Comparison of ENCODE assay signal across 8 mouse cellular contexts in genomic region chr4:129741974-129742231, GRCm38 (mm10). TPM values are rescaled to one million over a fixed set of nuclear protein-coding genes. Genes with fewer than 3 reads are reported as not detected.
DNase-seq lines count a peak whose midpoint lies in the region; ATAC-seq and TF ChIP-seq lines count a peak whose summit lies in the region.

No protein-coding gene starts in this region.

- H3K4me2 ChIP-seq in heart, embryonic 15.5 days, result peak overlapping the region; percentile 64
- H3K4me2 ChIP-seq in hindbrain, embryonic 13.5 days, result peak overlapping the region; percentile 72
- peak overlapping the region; percentile 51 for H3K4me2 ChIP-seq in midbrain, embryonic 11.5 days

- H3K4me3 ChIP-seq in heart, embryonic 15.5 days, result peak overlapping the region; percentile 89
- peak overlapping the region; percentile 87 for H3K4me3 ChIP-seq in bone marrow macrophage, adult 2 months (ENCODE audit: insufficient read depth, low read length)
- peak overlapping the region; percentile 75 for H3K4me3 ChIP-seq in hindbrain, embryonic 13.5 days
- H3K4me3 ChIP-seq in midbrain, embryonic 11.5 days (ENCODE audit: low read depth, low read length), result peak overlapping the region; percentile 100

- no peak for DNase-seq in heart, postnatal 25 days (ENCODE audit: low spot score)
- DNase-seq in midbrain, embryonic 11.5 days (ENCODE audit: low spot score, missing footprints), result no peak
- no peak for DNase-seq in urinary bladder, adult 2 months (ENCODE audit: low spot score)
- no peak for DNase-seq in adrenal gland, adult 8-10 months

- TF ChIP-seq POLR2A in bone marrow macrophage, adult 2 months (IDR thresholded peaks at IDR 0.05; ENCODE audit: borderline replicate concordance, low read depth, low read length), result no peak

- H3K4me1 ChIP-seq in heart, embryonic 15.5 days (replicated peaks), result peaks cover 25% of the 10 kb centered on the region
- peaks cover 29% of the 10 kb centered on the region for H3K4me1 ChIP-seq in bone marrow macrophage, adult 2 months (ENCODE audit: control insufficient read depth, insufficient read depth, low read length)
- H3K4me1 ChIP-seq in hindbrain, embryonic 13.5 days (replicated peaks), result peaks cover 38% of the 10 kb centered on the region
- peaks cover 17% of the 10 kb centered on the region for H3K4me1 ChIP-seq in midbrain, embryonic 11.5 days (ENCODE audit: control insufficient read depth, insufficient read depth, low read length)

- ATAC-seq in heart, embryonic 15.5 days (replicated peaks; ENCODE audit: insufficient number of reproducible peaks, insufficient read depth, low FRiP score, low read depth), result peak; percentile 23
- peak; percentile 61; the same call in 1 of the 2 replicates for ATAC-seq in hindbrain, embryonic 13.5 days (ENCODE audit: low FRiP score)
- ATAC-seq in midbrain, embryonic 11.5 days (ENCODE audit: low FRiP score), result no peak; the same call in none of the 2 replicates
- no peak for ATAC-seq in activated CD4-positive, CD25-positive, alpha-beta regulatory T cell, adult 4 months

- H3K27ac ChIP-seq in heart, embryonic 15.5 days, result peak overlapping the region; percentile 98
- peak overlapping the region; percentile 93 for H3K27ac ChIP-seq in bone marrow macrophage, adult 2 months (ENCODE audit: insufficient read depth, low read depth, low read length)
- H3K27ac ChIP-seq in hindbrain, embryonic 13.5 days, result peak overlapping the region; percentile 100
- peak overlapping the region; percentile 88 for H3K27ac ChIP-seq in midbrain, embryonic 11.5 days (ENCODE audit: low read depth, low read length)

- intact Hi-C loops in heart, postnatal 25 days (cut with DNase I), result loop anchor here (5.0 kb wide), 2 partner anchors 40 to 80 kb away; no protein-coding TSS in a partner anchor

- H3K36me3 ChIP-seq in heart, embryonic 15.5 days, result no peaks in the 10 kb centered on the region
- H3K36me3 ChIP-seq in hindbrain, embryonic 13.5 days, result no peaks in the 10 kb centered on the region
- no peaks in the 10 kb centered on the region for H3K36me3 ChIP-seq in midbrain, embryonic 11.5 days (ENCODE audit: control insufficient read depth, insufficient read depth, low read length)

- no peaks in the 10 kb centered on the region for H3K9me3 ChIP-seq in heart, embryonic 15.5 days (replicated peaks)
- H3K9me3 ChIP-seq in hindbrain, embryonic 13.5 days, result no peaks in the 10 kb centered on the region
- no peaks in the 10 kb centered on the region for H3K9me3 ChIP-seq in midbrain, embryonic 11.5 days (ENCODE audit: control insufficient read depth, low read length)

- TF ChIP-seq CTCF in bone marrow macrophage, adult 2 months (IDR thresholded peaks at IDR 0.05; ENCODE audit: low read depth, low read length), result no peak

- H3K9ac ChIP-seq in heart, embryonic 15.5 days, result peak overlapping the region; percentile 100
- H3K9ac ChIP-seq in hindbrain, embryonic 13.5 days, result peak overlapping the region; percentile 97
- H3K9ac ChIP-seq in midbrain, embryonic 11.5 days (ENCODE audit: low read length), result peak overlapping the region; percentile 99

- WGBS in heart, embryonic 15.5 days, result under 1% methylated on average over 31 of the region's 34 CpGs
- 0% methylated on average over 33 of the region's 34 CpGs for WGBS in hindbrain, embryonic 13.5 days
- 0% methylated on average over 32 of the region's 34 CpGs for whole genome bisulfite sequencing in midbrain, embryonic 11.5 days

- no peaks in the 10 kb centered on the region for H3K27me3 ChIP-seq in heart, embryonic 15.5 days
- H3K27me3 ChIP-seq in hindbrain, embryonic 13.5 days, result no peaks in the 10 kb centered on the region
- H3K27me3 ChIP-seq in midbrain, embryonic 11.5 days (ENCODE audit: control insufficient read depth, insufficient read depth, low read length), result no peaks in the 10 kb centered on the region

RNA-seq across cellular contexts. Expression of gene Khdrbs1, which starts 0.2 kb away (rescaled TPM):
- polyA plus RNA-seq in heart, embryonic 15.5 days (2015; fragmentation: Nextera tagmentation; extraction: Ambion mirVana), result 64.8 and 73.1 TPM in 2 replicates
- total RNA-seq in heart, postnatal 25 days (2021), result 10 to 100 TPM; 38.0 to 46.9 TPM
- polyA plus RNA-seq in bone marrow macrophage, adult 2 months (2012; ENCODE audit: insufficient read depth, insufficient read length, missing spikeins), result 67.0 and 67.1 TPM in 2 replicates
- 157 TPM in 2 replicates for polyA plus RNA-seq in hindbrain, embryonic 13.5 days (2015; fragmentation: Nextera tagmentation; extraction: Ambion mirVana)
- polyA plus RNA-seq in midbrain, embryonic 11.5 days (2014; fragmentation: Nextera tagmentation; extraction: Ambion mirVana), result 189 and 190 TPM in 2 replicates
- polyA plus RNA-seq in urinary bladder, adult 2 months (2012; rRNA removed), result 21.7 and 39.0 TPM in 2 replicates
- total RNA-seq in adrenal gland, adult 8-10 months (2022), result 10 to 100 TPM; 70.1 to 80.2 (median 76.4) TPM
- 10 to 100 TPM; 34.4 to 34.7 TPM for polyA plus RNA-seq in activated CD4-positive, CD25-positive, alpha-beta regulatory T cell, adult 4 months (2017; shearing (Covaris generic))

RNA-seq across cellular contexts. Expression of gene Tmem39b, which starts 45.3 kb away (rescaled TPM):
- 6.1 and 7.4 TPM in 2 replicates for polyA plus RNA-seq in heart, embryonic 15.5 days (2015; fragmentation: Nextera tagmentation; extraction: Ambion mirVana)
- 1 to 10 TPM; 5.3 to 5.7 TPM for total RNA-seq in heart, postnatal 25 days (2021)
- polyA plus RNA-seq in bone marrow macrophage, adult 2 months (2012; ENCODE audit: insufficient read depth, insufficient read length, missing spikeins), result 10.7 and 12.8 TPM in 2 replicates
- 16.8 and 18.4 TPM in 2 replicates for polyA plus RNA-seq in hindbrain, embryonic 13.5 days (2015; fragmentation: Nextera tagmentation; extraction: Ambion mirVana)
- 35.6 and 36.3 TPM in 2 replicates for polyA plus RNA-seq in midbrain, embryonic 11.5 days (2014; fragmentation: Nextera tagmentation; extraction: Ambion mirVana)
- 16.6 and 19.9 TPM in 2 replicates for polyA plus RNA-seq in urinary bladder, adult 2 months (2012; rRNA removed)
- 10 to 100 TPM; 10.5 to 13.9 (median 11.1) TPM for total RNA-seq in adrenal gland, adult 8-10 months (2022)
- 10 to 100 TPM in 1 of 2 experiments, 1 to 10 TPM in 1; 7.6 to 15.6 TPM for polyA plus RNA-seq in activated CD4-positive, CD25-positive, alpha-beta regulatory T cell, adult 4 months (2017; shearing (Covaris generic))

Comparison
In these comparisons a context has a peak if more than half of its experiments do, and no peak if none do; other contexts are left out.
1. ATAC-seq: peak in heart, embryonic 15.5 days (single experiment) and hindbrain, embryonic 13.5 days (single experiment); none in midbrain, embryonic 11.5 days (single experiment) and activated CD4-positive, CD25-positive, alpha-beta regulatory T cell, adult 4 months (single experiment).
2. Peak in every context shown above with its lines, with median percentiles within 50 percentile points of each other: H3K27ac ChIP-seq, H3K4me2 ChIP-seq, H3K4me3 ChIP-seq and H3K9ac ChIP-seq.